Mouse (Mus musculus): ENCODE measurements at regions not wholly inside any gene's neighbourhood (a gene's known extent, or its start where the extent isn't known, plus 50 kb on each side); places are given as distances from the start of the nearest gene placed in this dataset.

GRCm38 (mm10) chr9:112994774-112995173, 713.3 kb downstream of the Pdcd6ip start:
- TF ChIP-seq CTCF (conservative IDR thresholded peaks at IDR 0.05; ENCODE audit: low read length): no peak
- TF ChIP-seq POU5F1 (IDR thresholded peaks at IDR 0.05; ENCODE audit: borderline replicate concordance, low read length): no peak
- no peak for TF ChIP-seq NANOG (IDR thresholded peaks at IDR 0.05; ENCODE audit: borderline replicate concordance, low read length)

Measured in E14TG2a.4 (cell line).